Mouse (Mus musculus) hindbrain, embryonic 10.5 days (tissue): Measurements from ENCODE around the gene Dclk2. TPM values are rescaled to one million over a fixed set of nuclear protein-coding genes. Genes with fewer than 3 reads are reported as not detected.

Experiments used
- DNase-seq: peaks from one replicate; pipeline ENCODE4 v3.0.0-alpha.2; 2017; ENCODE audit warnings: low spot score
- H3K27ac ChIP-seq: fragments of 300-500 bp; sonication (generic); 2 replicates; pipeline ENCODE4 v1.5.1; 2016; ENCODE audit warnings: mild to moderate bottlenecking, moderate library complexity
- H3K27me3 ChIP-seq: fragments of 300-500 bp; sonication (generic); 2 replicates; pipeline ENCODE4 v1.6.1; 2016; ENCODE audit warnings: mild to moderate bottlenecking; ENCODE audit not compliant: poor library complexity, insufficient read depth, severe bottlenecking
- H3K36me3 ChIP-seq: fragments of 300-500 bp; sonication (generic); 2 replicates; pipeline ENCODE4 v1.6.1; 2016; ENCODE audit warnings: mild to moderate bottlenecking, moderate library complexity
- H3K4me1 ChIP-seq: fragments of 300-500 bp; sonication (generic); replicated peaks from 2 replicates; pipeline ENCODE4 v1.6.1; 2016; ENCODE audit warnings: mild to moderate bottlenecking
- H3K4me3 ChIP-seq: fragments of 300-500 bp; sonication (generic); 2 replicates; pipeline ENCODE4 v1.5.1; 2016; ENCODE audit warnings: mild to moderate bottlenecking, moderate library complexity
- H3K9me3 ChIP-seq: fragments of 300-500 bp; sonication (generic); 2 replicates; pipeline ENCODE4 v1.6.1; 2016; ENCODE audit warnings: mild to moderate bottlenecking, moderate library complexity
- WGBS: fragments of 180-500 bp; shearing (Covaris S2); methylation state at CpG from one replicate; pipeline ENCODE4 v1.1.7; 2016; 5-methylcytosine and 5-hydroxymethylcytosine counted together
- polyA plus RNA-seq: library from polyadenylated mRNA; unstranded; fragments of >200 nt; fragmentation: Nextera tagmentation; extraction: Ambion mirVana; gene quantifications from 2 replicates; pipeline ENCODE4 v1.2.1, GENCODE M21; 2016

Dclk2 gene
- polyA plus RNA-seq, 1 experiment from 2014 or later, result 38.9 TPM

DNA sequence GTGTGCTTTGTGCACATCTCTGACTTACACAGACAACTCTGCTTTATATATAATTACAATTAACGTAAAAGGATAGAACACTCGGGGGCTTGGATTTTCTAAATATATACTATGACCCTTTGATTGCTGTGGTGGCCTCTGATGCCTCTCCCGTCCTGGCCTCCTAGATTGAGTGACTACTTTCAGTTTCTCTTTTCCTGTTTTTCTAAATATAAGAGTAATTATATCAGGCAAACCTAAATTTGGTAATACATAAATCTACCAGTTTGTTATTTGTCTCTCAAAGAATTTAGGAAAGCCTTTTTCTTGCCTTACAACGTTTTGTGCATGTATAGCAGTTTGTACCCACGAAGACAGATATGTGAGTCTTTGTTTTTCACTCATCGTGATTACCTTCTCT lies 161.9 kb downstream of the Dclk2 start:
- H3K36me3 ChIP-seq, result no peaks in the 10 kb centered on the region
- 84% methylated on average over 6 of the region's 6 CpGs for WGBS
- no peak for DNase-seq
- H3K27ac ChIP-seq, result no peak overlapping the region
- H3K27me3 ChIP-seq, result no peaks in the 10 kb centered on the region
- H3K4me3 ChIP-seq, result no peak overlapping the region
- H3K4me1 ChIP-seq, result peaks cover 7% of the 10 kb centered on the region; the same call in 1 of the 2 replicates
- no peaks in the 10 kb centered on the region for H3K9me3 ChIP-seq

DNA sequence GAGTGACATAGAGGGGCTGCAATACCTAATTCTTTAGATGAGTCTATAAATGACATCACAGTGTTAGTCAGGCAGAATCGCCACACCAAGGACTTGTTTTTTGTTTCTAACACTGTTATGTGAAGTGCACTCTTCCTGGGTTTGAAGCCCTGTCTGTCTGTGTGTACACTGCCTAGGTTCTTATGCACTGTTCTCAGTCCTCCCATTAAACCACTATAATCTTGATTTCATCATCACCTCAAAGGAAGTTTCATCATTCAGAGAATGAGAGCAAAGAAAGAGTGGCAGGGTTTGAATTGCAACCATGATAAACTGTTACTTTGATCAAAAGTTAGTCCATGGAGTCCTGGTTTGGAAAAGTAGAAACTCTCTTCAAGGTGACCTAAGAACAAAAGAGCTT lies 164.1 kb downstream of the Dclk2 start:
- H3K9me3 ChIP-seq, result no peaks in the 10 kb centered on the region
- peaks cover 7% of the 10 kb centered on the region; the same call in 1 of the 2 replicates for H3K4me1 ChIP-seq
- no peak overlapping the region for H3K4me3 ChIP-seq
- no peak for DNase-seq
- no peak overlapping the region for H3K27ac ChIP-seq
- H3K27me3 ChIP-seq, result no peaks in the 10 kb centered on the region
- H3K36me3 ChIP-seq, result no peaks in the 10 kb centered on the region
- 96% methylated on average over 1 of the region's 1 CpGs for WGBS

DNA sequence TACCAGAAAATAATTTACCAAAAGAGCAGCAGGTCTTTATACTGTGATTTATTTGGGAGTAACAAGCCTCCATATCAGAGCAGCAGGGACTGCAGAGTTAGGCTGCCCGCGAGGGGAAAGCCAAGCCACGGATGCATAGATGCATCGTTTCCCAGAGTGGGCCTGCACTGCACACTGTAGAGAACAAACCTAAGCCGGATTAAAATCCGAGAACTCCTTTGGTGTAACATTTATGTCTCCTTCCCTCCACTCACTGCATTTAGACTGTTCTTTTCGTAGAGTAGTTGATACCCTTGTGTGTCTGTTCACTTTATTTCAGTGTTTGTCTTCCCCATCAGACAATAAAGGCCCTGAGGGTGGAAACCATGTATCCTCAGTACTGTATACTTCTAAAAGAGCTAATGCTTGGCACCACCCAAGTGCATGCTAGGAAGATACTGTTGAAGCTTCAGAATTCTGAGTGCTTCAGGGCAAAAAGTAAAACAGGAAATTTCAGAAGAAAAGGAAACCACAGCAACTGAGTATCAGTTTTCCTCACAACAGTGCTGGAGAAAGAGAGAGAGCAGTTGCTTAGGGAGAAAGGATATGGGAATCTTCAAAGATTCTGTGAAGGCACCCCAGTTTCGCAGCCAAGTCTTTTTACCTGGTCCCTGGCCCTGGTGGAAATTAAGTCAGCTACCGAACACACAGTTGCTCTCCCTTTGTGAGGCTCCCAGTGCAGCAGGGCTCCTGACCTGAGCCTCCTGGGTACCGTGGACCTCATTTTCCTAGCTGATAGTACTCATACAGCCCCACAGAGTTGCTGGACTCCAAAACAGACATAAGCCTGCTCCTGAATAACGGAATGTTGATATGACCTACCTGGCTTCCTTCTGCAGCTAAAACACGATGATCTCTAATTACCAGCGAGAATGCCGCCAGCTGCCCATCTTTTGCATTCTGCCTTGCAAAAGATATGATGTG lies 165.8 kb downstream of the Dclk2 start:
- no peak overlapping the region for H3K27ac ChIP-seq
- no peaks in the 10 kb centered on the region for H3K9me3 ChIP-seq
- 82% methylated on average over 14 of the region's 14 CpGs for WGBS
- H3K27me3 ChIP-seq, result no peaks in the 10 kb centered on the region
- no peak for DNase-seq
- H3K36me3 ChIP-seq, result no peaks in the 10 kb centered on the region
- peaks cover 10% of the 10 kb centered on the region; the same call in 1 of the 2 replicates for H3K4me1 ChIP-seq
- H3K4me3 ChIP-seq, result no peak overlapping the region

GRCm38 (mm10) chr3:86754178-86754577 lies 166.5 kb downstream of the Dclk2 start:
- WGBS, result 85% methylated on average over 6 of the region's 6 CpGs
- no peak overlapping the region for H3K4me3 ChIP-seq
- no peak overlapping the region for H3K27ac ChIP-seq
- H3K4me1 ChIP-seq, result peaks cover 8% of the 10 kb centered on the region; the same call in 1 of the 2 replicates
- H3K36me3 ChIP-seq, result no peaks in the 10 kb centered on the region
- no peaks in the 10 kb centered on the region for H3K9me3 ChIP-seq
- H3K27me3 ChIP-seq, result no peaks in the 10 kb centered on the region
- no peak for DNase-seq

DNA sequence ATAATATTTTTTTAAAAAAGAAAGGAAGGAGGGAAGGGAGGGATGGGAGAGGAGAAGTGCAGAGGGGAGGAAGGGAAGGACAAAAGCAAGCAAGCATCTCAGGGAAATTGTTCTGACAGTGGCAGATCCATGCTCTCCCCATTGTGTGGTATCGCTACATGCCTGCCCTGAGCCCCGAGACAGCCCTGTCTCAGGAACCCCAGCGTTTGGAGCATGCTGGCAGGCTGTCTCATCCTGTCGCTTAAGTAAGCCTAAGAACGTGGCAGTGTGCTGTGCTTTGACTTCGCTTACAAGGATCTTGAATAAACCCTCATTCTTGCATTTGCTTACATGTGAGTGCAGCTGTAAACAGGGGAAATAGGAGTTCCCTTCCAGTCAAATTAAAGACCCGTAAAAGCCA lies 170.0 kb downstream of the Dclk2 start:
- Histone ChIP-seq H3K4me3 (no peak overlapping the region), H3K27me3 (no peaks in the 10 kb centered on the region), H3K36me3 (no peaks in the 10 kb centered on the region), H3K27ac (no peak overlapping the region), H3K4me1 (peaks cover 12% of the 10 kb centered on the region; the same call in 1 of the 2 replicates), H3K9me3 (no peaks in the 10 kb centered on the region)
- WGBS, result 40% methylated on average over 7 of the region's 7 CpGs
- no peak for DNase-seq

- no peak for DNase-seq
- Histone ChIP-seq H3K36me3 (no peaks in the 10 kb centered on the region), H3K4me3 (no peak overlapping the region), H3K27me3 (no peaks in the 10 kb centered on the region), H3K4me1 (peaks cover 10% of the 10 kb centered on the region; the same call in 1 of the 2 replicates), H3K27ac (no peak overlapping the region), H3K9me3 (no peaks in the 10 kb centered on the region)
- WGBS, result 78% methylated on average over 10 of the region's 10 CpGs
These were observed 174.7 kb downstream of the Dclk2 start for GRCm38 (mm10) chr3:86745769-86746512.

DNA sequence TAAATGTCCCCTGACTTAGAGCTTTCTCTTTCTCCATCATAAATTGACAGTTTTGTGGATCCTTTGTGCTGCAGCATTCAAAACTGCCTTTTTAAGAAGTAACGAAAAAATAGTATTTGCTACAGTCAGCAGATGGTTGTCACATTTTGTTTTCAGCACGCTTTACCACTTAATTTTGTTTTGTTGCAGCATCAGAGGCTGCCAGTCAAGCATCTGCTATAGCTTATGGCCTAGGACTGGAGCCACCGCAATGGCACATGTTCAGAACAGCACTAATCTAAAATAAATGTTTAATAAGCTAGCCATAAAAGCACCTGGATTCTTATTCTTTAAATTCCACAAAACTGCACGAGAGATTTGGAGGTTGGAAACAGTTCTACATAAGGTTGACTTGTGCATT lies 175.3 kb downstream of the Dclk2 start:
- Histone ChIP-seq H3K27me3 (no peaks in the 10 kb centered on the region), H3K36me3 (no peaks in the 10 kb centered on the region), H3K4me1 (0 out of 2 replicates have a peak, but pooled peaks cover 7% of the 10 kb centered on the region), H3K27ac (no peak overlapping the region), H3K9me3 (no peaks in the 10 kb centered on the region), H3K4me3 (no peak overlapping the region)
- no peak for DNase-seq
- 87% methylated on average over 4 of the region's 4 CpGs for WGBS

DNA sequence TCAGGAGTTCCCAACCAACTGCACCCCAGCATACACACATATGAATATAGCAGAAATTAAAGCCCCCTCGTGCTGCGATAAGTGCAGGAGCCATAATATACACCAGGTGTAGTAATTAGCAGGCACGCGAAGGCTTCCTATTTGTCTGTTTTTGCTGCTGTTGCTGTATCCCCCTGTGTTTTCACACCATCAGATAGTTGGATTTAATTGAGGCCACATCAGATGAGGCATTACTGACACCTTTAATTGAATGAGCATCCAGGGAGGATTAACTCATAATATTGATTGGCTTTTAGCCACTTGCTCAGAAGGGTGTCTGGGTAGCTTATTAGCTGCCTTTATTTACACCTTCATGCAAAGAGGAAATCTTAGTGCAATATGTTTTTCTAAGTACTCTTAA lies 180.9 kb downstream of the Dclk2 start:
- Histone ChIP-seq H3K27me3 (no peaks in the 10 kb centered on the region), H3K4me3 (no peak overlapping the region), H3K9me3 (no peaks in the 10 kb centered on the region), H3K27ac (no peak overlapping the region), H3K4me1 (no peaks in the 10 kb centered on the region), H3K36me3 (no peaks in the 10 kb centered on the region)
- WGBS, result 89% methylated on average over 4 of the region's 4 CpGs
- no peak for DNase-seq

DNA sequence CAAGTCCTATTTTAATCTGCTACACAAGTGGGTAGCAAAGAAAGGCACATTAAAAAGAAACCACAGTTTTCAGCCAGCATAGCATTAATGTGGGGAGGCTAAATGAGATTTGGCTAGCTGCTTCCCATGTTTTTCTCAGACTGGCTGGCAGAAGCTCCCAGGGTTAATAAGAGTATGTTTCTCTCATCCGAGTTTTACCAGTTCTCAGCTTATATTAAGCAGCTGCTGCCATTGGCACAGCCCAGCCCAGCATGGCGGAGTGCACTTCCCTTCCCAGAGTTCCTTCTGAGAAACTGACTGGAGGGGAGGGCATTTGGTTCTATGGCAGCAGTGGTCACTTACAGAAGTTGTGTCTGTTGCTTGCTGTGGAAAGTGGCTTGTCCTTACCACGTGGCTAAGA lies 181.8 kb downstream of the Dclk2 start:
- Histone ChIP-seq H3K27me3 (no peaks in the 10 kb centered on the region), H3K4me3 (no peak overlapping the region), H3K4me1 (no peaks in the 10 kb centered on the region), H3K9me3 (no peaks in the 10 kb centered on the region), H3K36me3 (no peaks in the 10 kb centered on the region), H3K27ac (no peak overlapping the region)
- WGBS, result 83% methylated on average over 3 of the region's 3 CpGs
- DNase-seq, result no peak

Other genes starting within 250 kb of the Dclk2 start
- gene Cd1d1, start 78.6 kb upstream of the Dclk2 start, polyA plus RNA-seq, result 24.0 and 32.4 TPM in 2 replicates